Mouse (Mus musculus) adrenal gland, adult 18-20 months (tissue): Measurements from ENCODE around the gene Fut8. TPM values are rescaled to one million over a fixed set of nuclear protein-coding genes. Genes with fewer than 3 reads are reported as not detected.
"Not testable (repeated sequence)": the region's sequence is repeated elsewhere in the genome, so short reads cannot be mapped to it uniquely, and the experiment has no call there.

Source experiments
- DNase-seq, 2 experiments: peaks; one replicate each; pipeline ENCODE4 v3.0.0; 2021 to 2022; ENCODE audit warnings: low spot score in 2 of 2
- total RNA-seq, 2 experiments: library from RNA; stranded (reverse); gene quantifications; 1 replicate in 1 of 2; 2 replicates in 1 of 2; pipeline ENCODE4 v1.2.3; 2021

The Fut8 gene
- total RNA-seq, 2 experiments from 2014 or later, result 25.5 to 32.4 TPM

GRCm38 (mm10) chr12:77220616-77221015 is 17.3 kb upstream of the Fut8 start:
- DNase-seq, result no peak

DNA sequence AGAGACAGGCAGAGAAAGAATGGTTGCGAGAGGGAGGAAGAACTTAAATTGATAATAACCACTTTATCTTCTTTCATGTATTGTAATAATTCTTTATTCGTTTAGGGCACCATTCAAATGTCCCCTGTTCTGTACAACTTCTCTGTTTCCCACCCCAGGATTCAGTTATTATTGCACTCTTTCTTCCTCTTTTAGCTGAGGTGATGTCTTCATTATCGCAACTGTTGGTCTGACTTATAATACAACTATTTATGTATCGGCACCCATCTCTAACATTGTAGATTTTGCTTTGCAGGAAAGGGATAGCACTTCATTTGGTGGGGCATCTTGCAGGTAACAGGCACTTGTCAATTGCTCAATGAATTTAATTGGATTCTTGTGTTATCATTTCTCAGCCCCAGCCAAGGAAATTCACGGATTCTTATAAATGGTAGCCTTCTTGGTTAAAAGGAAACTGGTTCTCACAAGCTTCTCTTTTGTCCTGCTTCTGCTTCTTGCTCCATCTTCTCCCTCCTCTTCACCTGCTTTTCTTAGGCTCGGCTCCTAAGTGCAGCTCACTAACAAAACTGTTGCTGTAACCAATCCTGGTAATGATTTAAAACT is 15.6 kb upstream of the Fut8 start:
- no peak for DNase-seq

GRCm38 (mm10) chr12:77223595-77223994 is 14.3 kb upstream of the Fut8 start:
- DNase-seq, result peak; percentile 34 to 47

- DNase-seq, result no peak
Observed at GRCm38 (mm10) chr12:77224121-77224520, 13.8 kb upstream of the Fut8 start.

GRCm38 (mm10) chr12:77224891-77225290 is 13.0 kb upstream of the Fut8 start:
- no peak for DNase-seq

DNA sequence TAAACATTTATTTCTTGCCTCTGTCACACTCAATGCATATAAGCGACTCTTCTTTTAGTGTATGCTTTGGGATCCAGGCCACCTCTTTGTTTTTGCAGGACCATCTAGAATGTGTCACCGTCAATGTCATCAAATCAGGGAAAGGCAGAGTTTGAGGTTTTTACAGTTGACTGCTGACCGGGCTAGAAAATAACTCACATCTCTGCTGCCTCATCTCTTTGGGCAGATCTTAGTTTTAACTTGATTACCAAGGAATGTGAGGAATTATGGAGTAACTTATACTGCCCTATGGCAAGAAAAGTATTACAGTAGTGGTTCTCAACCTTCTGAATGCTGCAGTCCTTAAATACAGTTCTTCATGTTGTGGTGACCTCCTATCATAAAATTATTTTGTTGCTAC is 12.2 kb upstream of the Fut8 start:
- no peak for DNase-seq

- no peak for DNase-seq
Observed at GRCm38 (mm10) chr12:77235958-77236357, 2.0 kb upstream of the Fut8 start.

DNA sequence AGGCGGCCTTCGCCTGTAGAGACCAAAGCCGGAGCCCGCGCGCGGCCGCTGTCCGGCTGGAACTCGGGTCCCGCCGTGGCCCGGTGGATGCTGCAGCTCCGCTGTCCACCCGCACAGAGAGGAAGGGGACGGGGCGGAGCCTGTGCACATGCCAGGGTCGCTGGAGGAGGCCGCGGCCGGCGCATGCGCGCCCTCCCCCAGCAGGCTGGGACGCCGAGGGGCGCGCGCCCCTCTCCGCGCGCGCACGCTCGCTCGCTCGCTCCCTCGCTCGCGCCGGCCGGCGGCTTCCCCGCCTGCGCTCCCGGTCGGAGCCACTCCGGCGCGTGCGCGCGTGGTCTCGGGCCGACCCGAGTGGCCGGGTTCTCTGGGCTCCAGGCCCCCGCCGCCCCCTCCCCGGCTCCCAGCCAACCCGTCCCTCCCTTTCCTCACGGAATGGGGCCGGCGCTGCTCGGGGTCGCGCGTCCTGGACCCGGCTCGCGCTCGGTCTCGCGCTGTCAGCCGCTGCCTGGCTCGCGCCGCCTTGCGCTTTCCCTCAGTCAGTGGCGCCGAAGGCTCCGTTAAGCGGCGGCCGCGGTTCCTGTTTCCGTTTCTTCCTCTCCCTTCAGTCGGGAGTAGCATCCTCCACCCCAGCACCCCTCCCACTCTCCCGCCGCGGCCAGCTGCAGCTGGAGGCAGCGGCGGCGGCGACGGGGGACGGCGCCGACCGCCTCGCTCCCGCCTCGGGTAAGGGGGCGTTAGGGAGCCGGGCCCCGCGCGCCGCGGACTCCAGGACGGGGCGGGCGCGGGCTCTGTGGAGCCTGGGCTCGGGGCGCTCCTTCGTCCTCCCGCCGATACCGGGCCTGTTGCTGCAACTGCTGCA is 835 bp downstream of the Fut8 start:
- peak; percentile 89 for DNase-seq

DNA sequence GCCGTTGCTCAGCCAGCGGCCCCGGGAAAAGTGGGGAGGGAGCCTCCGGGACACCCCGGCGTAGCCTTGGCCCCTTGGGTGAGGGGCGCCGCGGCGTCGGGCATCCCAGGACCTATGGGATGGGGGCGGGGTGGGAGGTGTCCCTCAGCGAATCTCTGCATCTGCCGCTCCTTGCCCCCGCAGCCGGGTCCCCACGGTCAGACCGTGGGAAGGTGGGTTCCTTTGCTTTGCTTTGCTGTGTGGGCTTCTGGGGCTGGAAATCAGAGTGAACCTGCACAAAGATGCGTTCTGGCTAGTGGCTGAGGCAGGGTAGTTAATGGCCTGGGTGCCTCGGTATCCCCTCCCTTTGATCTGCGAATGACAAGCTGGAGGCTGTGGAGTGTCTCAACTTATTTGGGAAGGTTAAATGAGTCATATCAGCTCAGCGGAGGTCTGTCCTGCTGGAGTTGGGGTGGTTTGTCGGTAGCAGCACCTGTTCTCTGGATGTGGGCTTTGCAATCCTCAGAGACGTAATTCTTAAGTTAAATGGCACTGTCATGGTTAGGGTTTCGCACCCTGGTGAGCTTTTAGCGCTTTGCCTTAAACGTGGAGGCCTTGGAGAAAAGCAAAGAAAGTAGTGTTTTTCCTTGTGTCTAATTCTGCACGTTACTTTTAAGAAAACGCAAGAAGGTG is 1.6 kb downstream of the Fut8 start:
- peak in 1 of 2 experiments; percentile 53 for DNase-seq

DNA sequence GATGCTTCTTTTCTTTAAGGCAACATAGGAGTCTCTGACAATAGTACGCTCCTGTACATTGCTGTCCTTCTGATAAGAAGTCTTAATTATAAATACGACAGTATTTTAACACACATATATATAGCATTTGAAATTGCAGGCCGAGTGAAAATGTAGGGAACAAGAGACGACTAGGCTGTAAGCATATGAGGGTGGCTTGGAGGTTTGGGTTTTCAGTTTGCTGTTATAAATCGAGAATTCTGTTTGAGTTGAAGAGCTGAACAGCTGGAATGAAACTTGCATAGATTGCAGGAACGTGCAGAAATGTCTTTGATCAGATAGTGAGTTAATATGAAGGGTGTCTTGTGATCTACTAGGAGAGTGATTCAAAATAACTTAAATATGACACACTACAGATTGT is 2.4 kb downstream of the Fut8 start:
- no peak for DNase-seq

DNA sequence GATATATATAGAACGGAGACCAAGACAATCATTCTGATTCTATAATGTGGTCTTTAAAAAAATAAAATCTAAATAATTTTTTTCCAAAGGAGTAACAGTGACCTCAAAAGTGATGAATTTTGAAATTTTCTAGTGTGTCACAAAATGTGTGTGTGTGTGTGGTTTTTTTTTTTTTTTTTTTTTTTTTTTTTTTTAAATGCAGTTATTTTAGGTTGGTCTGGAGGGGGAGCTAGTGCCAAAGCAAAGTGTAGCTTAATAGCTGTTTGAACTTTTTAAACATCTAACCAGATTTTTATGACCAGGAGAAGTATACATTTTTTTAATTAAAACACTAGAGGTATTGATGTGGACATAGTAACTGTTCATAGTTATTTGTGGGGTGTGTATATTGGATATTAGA is 2.9 kb downstream of the Fut8 start:
- no peak for DNase-seq

GRCm38 (mm10) chr12:77262650-77263049 is 24.7 kb downstream of the Fut8 start:
- DNase-seq, result no peak

GRCm38 (mm10) chr12:77263816-77264215 is 25.9 kb downstream of the Fut8 start:
- no peak for DNase-seq

- DNase-seq, result no peak
Observed at GRCm38 (mm10) chr12:77270694-77271093, 32.8 kb downstream of the Fut8 start.

- no peak for DNase-seq
Observed at GRCm38 (mm10) chr12:77288507-77288906, 50.6 kb downstream of the Fut8 start.

GRCm38 (mm10) chr12:77291017-77291416 is 53.1 kb downstream of the Fut8 start:
- no peak for DNase-seq

- not testable (repeated sequence) for DNase-seq
Observed at GRCm38 (mm10) chr12:77291864-77292263, 53.9 kb downstream of the Fut8 start.

- DNase-seq, result no peak
Observed at GRCm38 (mm10) chr12:77292375-77293258, 54.7 kb downstream of the Fut8 start.

DNA sequence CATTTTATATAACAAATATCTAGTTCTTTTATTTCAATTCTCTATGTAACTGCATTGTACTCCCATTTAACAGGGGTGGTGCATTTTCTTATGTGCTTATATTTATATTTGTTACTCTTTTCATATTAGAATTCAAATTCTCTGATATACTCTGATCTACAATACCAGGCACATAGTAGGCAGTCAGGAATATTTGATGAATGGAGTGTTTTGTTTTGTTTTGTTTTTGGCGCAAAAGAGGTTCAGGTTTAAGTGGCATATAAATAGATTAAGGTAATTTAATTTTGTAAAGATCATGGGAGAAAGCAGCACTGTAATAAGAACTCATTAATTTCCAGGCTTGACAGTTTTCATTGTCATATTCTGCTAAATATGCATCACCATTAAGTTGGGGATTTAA is 58.2 kb downstream of the Fut8 start:
- DNase-seq, result no peak

DNA sequence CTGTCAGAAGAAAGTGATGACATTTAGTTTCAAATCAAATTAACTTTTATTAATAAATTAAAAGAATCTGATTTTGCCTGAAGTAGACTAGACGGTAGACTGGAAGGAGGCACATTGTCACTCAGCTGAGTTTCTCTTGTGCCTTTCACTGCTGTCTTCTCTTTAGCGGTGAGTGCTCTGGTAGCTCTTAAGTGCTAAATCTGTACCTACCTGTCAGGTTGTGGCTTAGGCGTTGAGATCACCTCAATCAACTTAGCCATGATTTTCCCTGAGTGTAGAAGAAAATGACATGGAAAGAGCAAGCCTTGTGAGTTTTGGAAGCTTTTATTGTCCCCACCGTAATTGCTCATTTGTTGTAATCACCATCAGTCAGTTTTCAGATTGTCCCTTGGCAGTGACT is 59.2 kb downstream of the Fut8 start:
- DNase-seq, result no peak

GRCm38 (mm10) chr12:77297858-77298257 is 59.9 kb downstream of the Fut8 start:
- DNase-seq, result no peak
